Mouse (Mus musculus) naive thymus-derived CD4-positive, alpha-beta T cell, adult 2 months (primary cell): ENCODE data around the gene 1110051M20Rik.

Experiments
- DNase-seq: peaks from one replicate; pipeline ENCODE4 v3.0.0-alpha.2; 2011; ENCODE audit warnings: low read depth

1110051M20Rik gene

DNA sequence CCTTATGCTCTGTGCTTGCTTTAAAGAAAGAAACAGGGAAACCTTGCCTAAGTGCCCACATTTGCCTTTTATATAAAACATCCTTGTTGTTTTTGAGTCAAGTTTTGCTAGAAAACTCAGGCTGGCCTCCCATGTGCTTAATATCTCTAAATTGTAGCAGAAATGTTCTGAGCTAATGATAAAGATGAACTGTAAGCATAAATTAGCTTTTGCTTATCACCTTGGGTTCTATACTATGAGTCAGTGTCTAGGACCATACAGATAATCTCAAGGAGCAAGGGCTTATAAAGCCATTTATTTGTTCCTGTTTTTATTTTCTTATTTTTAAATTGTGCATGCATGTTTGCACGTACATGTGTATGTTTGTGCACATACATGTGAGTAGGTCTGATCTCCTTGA lies 98.9 kb downstream of the 1110051M20Rik start:
- DNase-seq = no peak

DNA sequence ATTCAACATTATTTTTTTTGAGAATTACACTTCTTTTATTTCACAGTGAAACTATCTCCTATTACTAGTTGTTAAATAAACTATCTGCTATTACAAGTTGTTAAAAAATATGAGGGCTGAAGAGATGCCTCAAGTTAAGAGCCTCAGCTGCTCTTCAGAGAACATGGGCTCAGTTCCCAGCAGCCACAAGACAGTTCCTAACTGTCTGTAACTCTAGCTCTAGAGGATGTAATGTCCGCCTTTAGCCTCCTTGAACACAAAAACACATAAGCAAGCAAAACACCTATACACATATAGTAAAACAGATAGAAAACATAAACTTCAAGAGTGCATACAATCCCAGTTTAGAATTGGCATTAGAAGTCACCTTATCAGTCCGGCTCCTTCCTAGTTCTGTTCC lies 104.9 kb downstream of the 1110051M20Rik start:
- no peak for DNase-seq

DNA sequence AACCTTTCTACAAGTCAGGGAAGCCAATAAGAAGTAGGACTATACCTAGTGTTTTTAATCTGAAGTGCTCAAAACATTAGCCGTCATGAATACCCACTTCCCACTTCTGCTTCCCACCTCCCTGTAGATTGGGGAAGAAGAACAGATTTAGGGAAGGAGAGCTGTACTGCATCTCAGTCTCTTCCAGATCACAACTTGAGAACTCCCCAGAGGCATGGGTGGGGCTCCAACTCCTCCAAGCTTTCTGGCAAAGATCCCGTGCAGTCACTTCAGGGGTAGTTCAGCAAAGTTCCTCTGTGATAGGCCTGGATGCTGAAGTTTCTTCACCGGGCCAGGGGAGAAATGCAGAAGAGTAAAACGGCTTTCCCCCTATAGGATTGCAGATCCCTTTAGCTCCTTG lies 109.4 kb downstream of the 1110051M20Rik start:
- no peak for DNase-seq

DNA sequence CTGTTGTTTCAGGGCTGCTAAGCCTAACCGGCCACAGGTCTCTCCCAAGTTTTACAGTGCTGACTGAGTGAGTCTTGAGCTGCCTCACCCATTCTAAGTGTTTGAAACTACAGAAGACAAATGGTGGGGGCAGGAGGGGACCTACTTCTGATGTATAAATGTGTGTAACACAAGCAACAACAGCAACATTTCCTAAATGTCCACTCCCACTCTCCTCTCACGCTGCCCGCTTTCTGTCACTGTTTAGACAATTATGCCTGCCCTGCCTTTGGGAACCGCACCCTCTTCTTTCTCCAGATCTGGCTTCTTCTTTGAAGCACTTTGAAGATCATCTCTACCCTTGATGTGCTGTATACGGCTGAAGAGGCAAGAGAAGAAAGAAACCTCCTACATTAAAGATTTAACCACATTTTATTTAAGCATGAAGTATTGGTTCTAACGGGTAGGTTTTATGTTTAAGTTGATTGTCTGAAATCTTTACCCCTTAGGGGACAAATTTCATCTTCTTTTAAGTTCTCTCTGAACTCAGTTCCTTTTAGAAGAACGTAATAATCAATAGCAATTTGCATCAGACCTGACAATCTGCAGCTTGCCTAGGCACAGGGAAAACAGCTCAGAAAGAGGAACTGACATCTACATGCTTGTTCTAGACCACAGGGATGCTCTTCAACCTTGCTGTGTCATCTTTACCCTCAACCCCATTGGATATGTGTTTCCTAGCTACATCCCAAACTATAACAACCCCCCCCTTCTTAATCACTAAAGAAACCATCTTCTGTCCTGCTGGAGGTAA lies 113.3 kb downstream of the 1110051M20Rik start:
- no peak for DNase-seq

DNA sequence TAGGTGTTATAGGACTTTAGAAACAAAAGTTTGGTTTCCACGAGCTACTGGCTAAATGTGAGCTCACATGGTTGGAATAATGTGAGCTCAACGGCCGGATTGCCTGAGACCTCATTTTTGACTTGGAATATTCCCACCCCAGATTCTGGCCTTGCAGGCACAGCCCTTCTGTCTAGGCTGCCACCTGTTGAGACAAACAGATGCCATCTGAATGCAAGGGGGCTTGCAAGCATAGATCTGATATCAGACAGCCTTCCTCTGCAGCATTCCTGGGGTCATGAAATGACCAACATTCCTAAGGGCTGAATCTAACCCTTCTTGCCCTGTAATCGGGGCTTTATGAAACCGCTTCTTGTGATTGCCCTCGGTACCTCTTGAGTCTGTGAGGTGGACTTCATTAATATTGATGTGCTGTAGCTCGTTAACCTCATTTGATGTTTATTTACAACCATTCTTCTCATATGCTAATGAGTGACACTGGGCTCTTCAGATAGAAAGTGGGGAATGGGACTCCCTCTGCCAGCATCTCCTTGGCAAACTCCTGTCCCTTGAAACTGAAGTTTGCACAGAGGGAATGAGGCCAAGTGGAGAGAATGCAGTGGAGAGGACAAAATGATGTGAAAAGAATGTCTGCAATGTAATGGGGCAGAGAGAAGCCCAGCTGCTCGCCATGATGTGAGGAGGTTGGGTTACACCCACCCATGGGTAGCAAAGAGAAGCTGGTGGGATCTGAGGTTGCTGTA lies 114.3 kb downstream of the 1110051M20Rik start:
- DNase-seq = no peak

DNA sequence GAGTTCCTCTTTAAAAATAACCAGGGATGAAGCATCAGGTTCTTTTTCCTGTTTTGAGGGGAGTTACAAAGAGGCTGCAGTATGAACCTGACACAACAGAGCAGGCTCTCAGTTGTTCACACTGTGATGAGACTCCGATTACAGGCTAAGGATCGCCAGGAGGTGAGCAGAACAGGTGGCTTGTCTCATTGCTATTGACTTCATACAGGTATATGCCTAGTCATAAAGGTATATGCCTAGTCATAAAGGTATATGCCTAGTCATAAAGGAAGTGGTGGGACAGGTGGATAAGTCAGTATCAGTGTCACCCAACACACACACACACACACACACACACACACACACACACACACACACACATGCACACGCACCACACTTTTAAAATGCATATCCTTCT lies 115.8 kb downstream of the 1110051M20Rik start:
- no peak for DNase-seq

DNA sequence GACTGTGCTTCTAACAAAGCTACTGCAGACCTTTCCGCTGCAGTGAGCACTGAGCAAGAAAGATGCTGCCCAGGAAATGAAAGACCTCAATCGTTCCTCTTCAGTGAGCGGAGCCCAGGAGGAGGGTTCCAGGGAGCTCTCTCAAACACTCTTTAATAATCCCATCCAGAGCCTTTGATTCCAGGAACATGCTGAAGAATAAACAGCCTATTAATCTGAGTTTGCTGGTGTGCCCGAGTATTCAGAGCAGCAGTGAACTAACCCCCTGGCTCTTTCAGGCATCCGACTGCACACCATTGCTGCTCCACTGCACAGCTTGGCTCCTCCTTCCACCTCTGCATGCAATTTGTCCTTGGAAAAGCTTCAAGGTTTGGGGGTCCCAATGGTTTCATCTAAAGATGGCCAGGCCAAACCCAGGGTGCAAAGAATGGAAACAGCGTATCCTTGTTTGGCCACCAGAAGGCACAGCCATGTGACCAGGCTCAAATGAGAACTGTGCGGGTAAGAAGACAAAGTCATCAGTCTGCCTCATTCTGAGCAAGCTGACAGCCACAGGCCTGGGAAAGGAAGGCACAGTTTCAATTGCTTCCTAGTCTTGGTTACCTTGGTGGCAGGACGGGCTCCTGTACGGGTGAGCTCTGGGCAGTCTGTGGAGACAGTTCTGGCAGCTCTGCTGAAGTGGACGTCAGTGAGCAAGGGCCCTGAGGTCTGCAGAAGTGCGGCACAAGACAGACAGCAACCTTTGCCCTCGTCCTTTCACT lies 116.4 kb downstream of the 1110051M20Rik start:
- no peak for DNase-seq

DNA sequence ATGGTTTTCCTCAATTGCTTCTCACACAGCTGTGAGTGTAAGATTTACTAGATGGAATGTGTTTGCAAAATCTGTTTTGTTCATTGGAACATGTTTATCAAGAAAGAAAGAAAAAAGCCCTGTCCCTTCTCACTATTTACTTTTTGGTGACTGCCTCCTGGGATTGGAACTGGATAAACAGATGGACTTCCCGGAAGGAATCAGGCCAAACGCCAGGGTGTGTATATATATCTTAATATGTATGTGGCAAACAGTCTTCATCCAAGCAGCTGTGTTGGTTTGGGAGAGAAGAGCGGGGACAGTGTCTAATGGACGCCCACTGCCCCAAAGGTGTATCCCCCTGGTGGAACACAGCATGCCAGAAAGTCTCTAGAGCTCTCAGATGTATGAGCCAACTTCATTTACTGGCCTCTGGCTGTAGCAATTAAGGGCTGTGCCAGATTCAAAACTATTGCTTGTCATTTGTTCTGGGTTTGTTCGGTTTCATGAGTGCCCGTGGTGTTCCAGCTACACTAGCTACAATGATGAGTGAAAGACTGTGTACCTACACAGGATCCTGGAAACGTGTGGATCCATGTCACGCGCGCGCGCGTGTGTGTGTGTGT lies 117.7 kb downstream of the 1110051M20Rik start:
- no peak for DNase-seq

DNA sequence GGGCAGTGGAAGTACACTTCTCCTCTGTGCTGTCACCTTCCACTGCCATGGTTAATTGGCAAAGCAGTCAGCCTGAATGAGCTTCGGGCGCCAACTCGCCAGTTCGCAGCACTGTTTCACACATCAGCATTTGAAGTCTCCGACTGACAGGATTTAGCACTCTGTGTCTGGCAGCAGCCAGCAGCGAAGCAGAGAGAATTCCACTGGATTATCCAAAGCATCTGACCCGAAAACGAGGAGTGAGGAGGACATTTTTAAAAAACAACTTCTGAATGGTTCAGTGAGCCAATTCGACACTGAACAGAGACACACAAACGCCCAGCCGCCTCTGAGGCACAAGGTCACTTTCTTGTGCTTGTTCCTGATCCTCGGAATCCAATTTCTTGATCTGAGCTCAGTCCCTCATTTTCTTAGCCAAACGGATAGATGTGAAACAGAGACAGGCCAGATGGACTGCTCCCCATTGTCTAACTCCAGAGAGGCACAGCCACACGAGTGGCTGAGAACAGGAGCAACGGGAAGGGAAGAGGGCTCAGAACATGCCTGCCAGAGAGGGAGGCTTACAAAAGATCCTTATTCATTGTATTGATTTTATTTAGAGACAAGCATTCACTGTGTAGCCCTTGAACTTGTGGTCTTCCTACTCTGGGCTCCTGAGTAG lies 119.6 kb downstream of the 1110051M20Rik start:
- DNase-seq = no peak

DNA sequence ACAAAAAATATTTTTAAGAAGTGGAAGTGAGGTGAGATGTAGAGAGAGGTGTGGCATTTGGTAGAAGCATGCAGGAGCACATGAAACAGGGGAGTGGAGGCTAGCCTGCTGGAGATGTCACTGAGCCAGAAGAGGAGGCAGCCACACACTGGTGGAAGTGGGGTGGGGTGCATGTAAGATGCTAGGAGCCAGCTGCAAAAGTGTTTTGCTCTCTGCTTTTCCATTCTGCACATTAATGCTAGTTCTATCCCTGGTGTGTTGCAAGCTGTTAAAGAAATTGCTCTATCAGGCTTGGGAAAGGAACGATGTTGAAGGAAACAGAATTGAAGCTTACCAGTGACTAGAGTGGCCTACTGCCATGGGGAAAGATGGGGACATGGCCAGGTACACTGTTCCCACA lies 120.2 kb downstream of the 1110051M20Rik start:
- no peak for DNase-seq

DNA sequence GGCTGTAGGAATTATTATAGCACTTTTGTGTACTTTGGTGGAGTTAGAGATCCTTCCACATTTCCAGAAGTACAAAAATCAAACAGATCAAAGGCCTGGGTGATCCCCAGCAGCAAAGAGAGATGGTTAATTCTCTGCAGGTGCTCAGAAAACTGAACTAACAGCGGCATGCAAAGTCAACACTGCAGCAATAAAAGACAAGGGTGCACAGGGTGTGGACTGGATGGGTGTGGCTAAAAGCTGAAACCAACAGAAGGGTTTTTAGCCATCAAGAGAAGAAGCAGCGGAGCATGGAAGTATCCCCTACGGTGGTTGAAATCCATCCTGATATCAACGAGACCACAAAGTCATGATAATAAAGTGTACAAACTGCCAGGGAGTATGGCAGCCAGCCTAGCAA lies 122.0 kb downstream of the 1110051M20Rik start:
- no peak for DNase-seq

DNA sequence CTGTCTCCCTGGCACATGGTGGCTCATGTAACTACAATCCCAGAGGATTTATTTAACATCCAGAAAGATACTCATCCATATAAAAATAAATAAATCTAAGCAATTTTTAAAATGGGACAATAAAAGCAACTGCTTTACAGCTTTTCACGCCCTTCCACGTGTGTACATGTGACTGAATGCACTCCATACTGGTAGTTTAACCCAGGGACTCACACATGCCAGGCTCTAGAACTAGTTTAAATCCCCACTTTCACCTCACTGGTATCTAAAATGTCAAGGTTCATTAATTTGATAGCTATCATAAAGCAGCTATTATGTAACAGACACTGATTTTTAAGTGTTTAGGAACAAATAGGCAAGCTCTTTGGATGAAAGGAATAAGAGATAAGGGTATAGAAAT lies 122.6 kb downstream of the 1110051M20Rik start:
- no peak for DNase-seq

DNA sequence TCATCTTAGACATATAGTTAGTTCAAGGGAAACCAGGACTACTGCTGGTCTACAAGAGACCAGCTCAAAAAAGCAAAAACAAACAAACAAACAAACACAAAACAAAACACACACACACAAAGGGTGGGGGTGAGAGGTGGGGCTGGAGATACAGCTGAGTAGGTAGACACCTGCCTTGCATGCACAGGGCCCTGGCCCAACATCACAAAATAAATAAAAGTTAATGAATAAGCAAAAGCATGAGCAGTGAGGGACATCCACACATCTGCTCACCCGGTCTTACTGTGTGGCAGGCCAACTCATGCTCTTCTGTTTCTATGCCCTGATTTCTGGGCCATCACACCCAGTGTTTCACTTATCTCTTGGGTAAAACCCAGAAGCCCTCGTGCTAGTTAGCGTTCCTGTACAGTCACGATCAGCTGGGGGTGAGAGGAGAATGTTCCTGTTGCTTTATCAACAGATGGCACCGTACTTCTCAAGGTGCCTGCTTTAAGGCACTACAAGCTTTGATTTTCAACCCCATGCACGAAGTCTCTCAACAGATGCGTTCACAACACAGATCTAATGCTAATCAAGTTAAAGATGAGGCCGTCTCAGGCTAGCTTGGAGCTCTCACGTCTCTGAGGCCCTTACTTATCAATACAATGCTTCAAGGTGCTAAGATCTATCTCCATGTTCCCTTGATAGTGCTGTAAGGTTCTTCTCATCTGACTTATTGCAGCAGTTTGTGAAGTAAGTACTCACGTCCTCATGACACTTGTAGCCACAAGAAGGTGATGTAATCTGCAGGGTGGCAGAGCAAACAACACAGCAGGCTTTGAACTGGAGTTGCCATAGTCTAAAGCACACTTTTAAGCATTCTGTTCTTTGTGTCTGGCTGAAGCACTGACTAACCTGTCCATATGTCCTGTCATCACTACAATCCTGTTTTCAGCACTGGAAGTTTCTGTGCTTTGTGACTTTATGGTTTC lies 123.7 kb downstream of the 1110051M20Rik start:
- no peak for DNase-seq

DNA sequence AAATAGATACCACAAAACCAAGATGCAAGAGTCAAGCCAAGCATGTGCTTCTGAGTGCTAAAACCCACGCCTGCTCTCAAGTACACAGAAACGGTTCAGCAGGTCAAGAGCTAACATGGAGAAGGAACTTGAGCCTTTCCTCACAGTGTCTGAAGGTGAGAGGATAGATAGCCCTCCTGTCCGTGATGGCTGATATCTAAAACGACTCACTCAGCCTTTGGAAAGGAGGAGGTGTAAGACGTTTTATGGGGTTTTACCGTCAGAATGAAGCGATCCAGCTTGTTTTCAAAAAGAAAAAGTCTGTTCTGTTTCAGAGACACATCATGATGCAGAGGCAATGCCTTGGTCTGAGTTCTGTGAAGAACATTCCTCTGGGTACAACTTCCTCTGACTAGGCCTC lies 130.3 kb downstream of the 1110051M20Rik start:
- no peak for DNase-seq

DNA sequence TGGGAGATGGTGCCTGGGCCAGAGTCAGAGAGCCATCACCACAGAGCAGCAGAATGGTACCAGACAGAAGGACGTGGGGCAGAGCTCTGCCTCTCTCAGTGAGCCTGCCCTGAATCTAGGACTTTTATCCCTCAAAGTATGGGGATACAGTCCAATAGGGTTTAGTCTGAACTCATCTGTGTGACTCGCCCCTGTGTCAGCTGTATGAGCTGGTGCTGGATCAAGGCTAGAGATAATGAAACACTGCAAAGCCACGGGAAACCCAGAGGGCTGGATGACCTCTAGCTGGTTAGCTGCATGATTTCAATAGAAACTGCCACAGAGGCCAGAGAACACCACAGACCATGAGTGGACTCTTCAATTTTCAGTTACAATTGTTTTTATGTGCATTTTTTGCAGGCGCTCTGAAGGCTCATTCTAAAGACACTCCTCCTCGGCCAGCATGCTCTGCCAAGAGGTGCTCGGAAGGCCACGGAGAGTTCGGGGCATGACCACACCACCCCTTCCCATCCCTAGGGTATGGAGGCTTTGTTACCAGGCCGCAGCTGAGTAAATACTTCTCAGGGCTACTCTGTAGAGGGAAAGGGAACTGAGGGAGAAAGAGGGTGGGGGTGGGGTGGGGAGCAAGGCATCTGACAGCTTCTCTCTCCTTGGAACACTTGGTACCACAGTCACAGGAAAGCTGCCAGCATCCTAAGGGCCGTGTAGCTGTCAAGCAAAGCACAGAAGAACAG lies 131.8 kb downstream of the 1110051M20Rik start:
- DNase-seq = no peak

DNA sequence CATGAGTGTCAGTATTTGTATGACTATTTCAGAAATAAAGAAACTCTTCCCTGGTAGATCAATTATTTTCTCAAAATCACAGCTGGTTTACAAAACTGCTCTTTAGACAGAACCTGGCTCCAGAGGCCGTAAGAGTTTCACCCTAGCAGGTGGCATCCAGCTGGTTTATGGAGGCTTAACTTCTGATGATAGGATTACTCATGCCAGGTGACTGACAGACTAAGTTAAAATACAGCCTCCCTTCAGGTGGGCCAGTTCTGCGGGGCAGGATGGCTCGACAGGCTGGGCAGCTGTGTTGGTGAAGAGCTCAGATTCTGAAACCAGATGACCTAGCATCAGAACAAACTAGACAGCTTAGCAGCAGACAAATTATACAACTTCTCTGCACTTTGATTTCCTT lies 135.0 kb downstream of the 1110051M20Rik start:
- DNase-seq = no peak

DNA sequence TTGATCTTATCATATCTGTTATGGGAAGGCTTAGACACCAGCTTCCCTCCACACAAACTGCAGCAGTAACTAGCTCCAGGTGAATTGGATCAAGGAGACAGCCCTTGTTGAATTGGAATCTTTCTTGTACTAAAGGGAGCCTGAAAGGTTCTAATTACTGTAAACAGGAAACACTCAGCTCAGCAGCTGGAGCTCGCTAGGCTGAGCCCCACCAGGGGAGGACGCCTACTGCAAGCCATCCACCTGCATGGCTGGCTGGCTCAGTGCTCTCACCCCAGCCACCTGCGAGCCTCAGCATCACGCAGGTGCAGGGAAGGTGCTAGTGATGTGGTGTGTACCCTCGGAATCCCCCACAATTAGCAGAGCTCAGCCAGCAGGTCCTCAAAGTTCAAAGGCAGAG lies 135.8 kb downstream of the 1110051M20Rik start:
- DNase-seq = no peak

DNA sequence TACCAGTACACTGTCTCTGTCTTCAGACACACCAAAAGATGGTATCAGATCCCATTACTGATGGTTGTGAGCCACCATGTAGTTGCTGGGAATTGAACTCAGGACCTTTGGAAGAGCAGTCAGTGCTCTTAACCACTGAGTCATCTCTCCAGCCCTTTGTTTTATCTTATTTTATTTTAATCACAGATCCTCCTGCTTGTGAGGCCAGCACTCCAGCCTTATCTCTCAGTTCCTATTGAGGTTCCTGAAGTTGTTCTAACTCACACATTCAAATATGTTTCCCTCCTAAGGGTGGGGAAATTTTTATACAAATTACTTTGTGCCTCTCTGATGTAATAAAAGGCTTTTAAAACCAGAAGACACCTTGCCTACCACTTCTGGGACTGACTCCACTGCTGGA lies 137.9 kb downstream of the 1110051M20Rik start:
- DNase-seq = no peak

DNA sequence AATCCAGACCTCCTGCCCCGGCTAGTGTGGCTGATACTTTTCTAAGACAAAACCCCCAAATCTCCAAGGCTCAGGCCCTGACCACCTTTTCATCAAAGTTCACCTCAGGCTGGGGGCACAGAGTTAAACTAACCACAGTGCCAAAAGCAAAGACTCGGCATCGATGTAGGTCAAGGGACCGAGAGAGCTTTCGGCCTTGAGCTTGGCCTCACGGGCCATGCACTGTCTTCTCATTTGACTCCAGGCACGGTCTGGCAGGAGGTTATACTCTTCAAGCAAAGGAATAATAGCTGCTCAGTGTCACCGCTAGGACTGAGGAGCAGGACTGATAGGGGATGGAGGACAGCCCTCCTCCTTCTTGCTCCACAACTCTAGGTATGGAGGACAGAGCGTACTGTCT lies 138.6 kb downstream of the 1110051M20Rik start:
- DNase-seq = no peak

DNA sequence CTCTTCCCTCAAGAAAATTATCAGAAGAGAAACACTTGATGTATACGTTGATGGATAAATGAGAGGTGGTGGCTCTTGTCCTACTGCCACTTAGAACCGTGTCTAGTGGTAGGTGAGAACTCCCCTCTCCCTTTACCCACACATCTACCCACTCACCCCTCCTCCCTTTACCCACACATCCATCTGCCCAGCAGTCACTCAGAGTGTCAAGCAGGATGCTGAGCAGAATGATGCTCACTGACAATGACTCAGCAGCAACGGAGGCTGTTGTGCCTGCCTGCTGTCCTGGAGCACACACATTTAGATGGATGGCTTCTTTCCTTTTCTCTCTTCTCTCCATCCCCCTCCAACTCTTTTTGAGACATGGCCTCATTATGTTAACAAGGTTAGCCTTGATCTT lies 141.7 kb downstream of the 1110051M20Rik start:
- no peak for DNase-seq
